Mouse (Mus musculus) stomach, postnatal 0 days (tissue): Measurements from ENCODE around the gene Rcan1.

Source experiments
- CTCF ChIP-seq: IDR thresholded peaks from 2 replicates; pipeline ENCODE4 v1.5.1; 2016; ENCODE audit warnings: antibody characterized with exemption, low read depth, mild to moderate bottlenecking, moderate library complexity
- EP300 ChIP-seq: optimal IDR thresholded peaks from 2 replicates; pipeline ENCODE3; 2016; ENCODE audit warnings: antibody characterized with exemption

DNA sequence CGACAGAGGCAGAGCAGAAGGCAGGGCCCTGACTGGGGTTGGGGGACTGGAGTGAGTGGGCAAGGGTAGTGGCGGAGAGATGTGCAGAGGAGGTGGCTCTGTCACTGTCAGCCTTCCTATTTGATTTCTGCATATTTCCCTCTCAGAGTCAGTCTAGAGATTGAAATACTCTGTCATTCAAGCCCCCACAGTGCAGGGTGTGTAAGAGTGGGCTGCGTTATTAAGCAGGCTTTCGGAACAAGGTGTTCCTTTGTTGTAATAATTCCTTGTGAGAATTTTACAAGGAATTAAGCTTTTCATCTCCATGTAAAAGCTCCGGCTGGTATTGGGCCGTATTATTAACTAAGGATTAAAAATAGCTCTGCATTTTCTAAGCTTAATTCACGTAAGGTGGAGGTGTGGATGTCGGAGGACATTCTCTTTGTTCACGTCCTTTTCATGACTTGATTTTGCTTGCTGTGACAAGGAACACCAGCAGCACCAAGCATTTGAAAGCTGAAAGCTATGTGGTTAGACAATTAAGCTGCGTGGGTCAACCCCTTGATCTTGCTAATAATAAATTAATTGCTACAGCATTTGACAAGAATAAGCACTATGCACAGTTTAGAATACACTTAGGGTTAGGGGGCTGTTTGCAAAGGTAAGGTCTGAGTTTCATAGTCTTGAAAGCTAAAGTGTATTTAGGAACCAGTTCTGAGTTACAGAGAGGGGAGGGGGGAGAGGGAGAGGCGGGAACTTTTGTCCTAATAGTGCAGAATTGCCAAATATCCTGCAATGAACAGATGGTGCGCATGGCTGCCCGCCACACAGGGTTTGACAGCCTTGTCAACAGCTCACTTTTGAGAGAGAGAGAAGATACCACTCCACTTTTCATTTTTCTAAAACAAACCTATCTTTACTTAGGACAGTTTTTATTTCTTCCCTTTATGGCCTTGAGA lies 40.4 kb upstream of the Rcan1 start:
- TF ChIP-seq CTCF, result no peak
- TF ChIP-seq EP300, result no peak
